Comparison of ENCODE assay signal across 16 mouse cellular contexts in genomic region chr1:159872866-159873265, GRCm38 (mm10).
A peak's percentile ranks its signal among the peaks of the same experiment; 100 is the strongest.
DNase-seq lines count a peak whose midpoint lies in the region.
"Had no signal": no experiment of that assay in that cellular context is flagged by ENCODE, and none has a peak within 500 bp of the region (broad histone marks: within the 10 kb centered on the region; RNA-seq: fewer than 3 reads in every experiment).

No protein-coding gene starts in this region.

- intact Hi-C loops in left cerebral cortex, postnatal 36 days (cut with DNase I), result no loop called here

- DNase-seq in right cerebral cortex, adult 18-20 months, result peak; percentile 83
- no peak for DNase-seq in right cerebral cortex, postnatal 4 days
- peak; percentile 70 for DNase-seq in layer of hippocampus, adult 9-11 months
- peak; percentile 43 to 57 for DNase-seq in left cerebral cortex, postnatal 36 days (ENCODE audit: low spot score in 2 of 2)
- peak; percentile 78 for DNase-seq in telencephalon, adult 2 months (ENCODE audit: low read depth, low spot score)
- DNase-seq in spleen, adult 18-20 months, result no peak
- no peak for DNase-seq in thymus, postnatal 0 days (ENCODE audit: low spot score)
- DNase-seq in natural killer cell, adult 2 months (ENCODE audit: low spot score in 2 of 2), result no peak
- DNase-seq: adrenal gland, postnatal 14 days; cerebellum, adult 9-11 months; gastrocnemius, postnatal 25 days; heart, postnatal 36 days; kidney, adult 2 months; lung, adult 18-20 months; lung, postnatal 10 days; thymus, postnatal 14 days had no signal

Comparison
In these comparisons a context has a peak if more than half of its experiments do, and no peak if none do; other contexts are left out.
1. DNase-seq: peak in right cerebral cortex, adult 18-20 months (single experiment), layer of hippocampus, adult 9-11 months (single experiment), left cerebral cortex, postnatal 36 days (2 of 2) and telencephalon, adult 2 months (single experiment); none in right cerebral cortex, postnatal 4 days (single experiment), spleen, adult 18-20 months (0 of 2), thymus, postnatal 0 days (single experiment) and natural killer cell, adult 2 months (0 of 2).